ENCODE assay signal across 8 mouse cellular contexts in genomic region chr10:127661915-127662663, GRCm38 (mm10). TPM values are rescaled to one million over a fixed set of nuclear protein-coding genes. Genes with fewer than 3 reads are reported as not detected.
DNase-seq lines count a peak whose midpoint lies in the region; ATAC-seq and TF ChIP-seq lines count a peak whose summit lies in the region.

No protein-coding gene starts in this region.

- peaks cover 99% of the 10 kb centered on the region for H3K27me3 ChIP-seq in forebrain, embryonic 10.5 days (ENCODE audit: poor library complexity, severe bottlenecking)

- peak; percentile 47 for ATAC-seq in megakaryocyte progenitor cell, adult 5-6 weeks (replicated peaks; ENCODE audit: poor library complexity)

- peak overlapping the region; percentile 64 for H3K4me3 ChIP-seq in gastrocnemius, adult 2 months
- H3K4me3 ChIP-seq in forebrain, embryonic 10.5 days = peak overlapping the region; percentile 38

- H3K27ac ChIP-seq in gastrocnemius, adult 2 months = peak overlapping the region; percentile 84
- peak overlapping the region; percentile 4; the same call in 1 of the 2 replicates for H3K27ac ChIP-seq in forebrain, embryonic 10.5 days

- H3K36me3 ChIP-seq in forebrain, embryonic 10.5 days (replicated peaks) = peaks cover 28% of the 10 kb centered on the region

- TF ChIP-seq CTCF in gastrocnemius, adult 2 months (IDR thresholded peaks at IDR 0.05) = no peak

- intact Hi-C loops in gastrocnemius, adult 2 months (cut with DNase I) = no loop called here
- intact Hi-C loops in left cerebral cortex, postnatal 25 days (cut with DNase I) = no loop called here

- no peaks in the 10 kb centered on the region for H3K9me3 ChIP-seq in forebrain, embryonic 10.5 days

- WGBS in forebrain, embryonic 10.5 days = 4% methylated on average over 16 of the region's 16 CpGs

- peak; percentile 70 for DNase-seq in gastrocnemius, adult 2 months
- DNase-seq in gastrocnemius, adult 8-10 months (ENCODE audit: low spot score in 2 of 2) = no peak
- DNase-seq in adrenal gland, postnatal 25 days = peak; percentile 77
- no peak for DNase-seq in forebrain, embryonic 10.5 days (ENCODE audit: extremely low spot score, low spot score)
- peak; percentile 80 for DNase-seq in heart, postnatal 4 days
- DNase-seq in left cerebral cortex, postnatal 25 days (ENCODE audit: low spot score in 2 of 2) = peak; percentile 54 to 77
- peak; percentile 55 to 69 for DNase-seq in right cerebral cortex, postnatal 36 days (ENCODE audit: low spot score in 2 of 2)

- peaks cover 77% of the 10 kb centered on the region for H3K4me1 ChIP-seq in forebrain, embryonic 10.5 days

RNA-seq across cellular contexts. Expression of gene Nemp1, which starts 4.6 kb away (rescaled TPM):
- 1 to 10 TPM; 1.5 to 2.1 TPM for total RNA-seq in gastrocnemius, adult 2 months (2021)
- 1 to 10 TPM; 2.0 to 2.6 (median 2.3) TPM for total RNA-seq in gastrocnemius, adult 8-10 months (2022)
- total RNA-seq in adrenal gland, postnatal 25 days (2021) = 9.6 and 13.7 TPM in 2 replicates
- 9.9 and 10.0 TPM in 2 replicates for polyA plus RNA-seq in forebrain, embryonic 10.5 days (2016; fragmentation: Nextera tagmentation; extraction: Ambion mirVana)
- 1 to 10 TPM; 8.9 TPM for total RNA-seq in heart, postnatal 4 days (2021)
- total RNA-seq in left cerebral cortex, postnatal 25 days (2021) = 1 to 10 TPM; 3.6 to 3.9 TPM
- 15.7 and 19.8 TPM in 2 replicates for total RNA-seq in megakaryocyte progenitor cell, adult 5-6 weeks (2015)
- 17.8 and 25.3 TPM in 2 replicates for total RNA-seq in megakaryocyte progenitor cell, adult 5-6 weeks (2017)

RNA-seq across cellular contexts. Expression of gene Nab2, which starts 6.3 kb away (rescaled TPM):
- 1 to 10 TPM; 2.8 to 3.2 TPM for total RNA-seq in gastrocnemius, adult 2 months (2021)
- total RNA-seq in gastrocnemius, adult 8-10 months (2022) = 1 to 10 TPM; 2.1 to 3.6 (median 2.8) TPM
- total RNA-seq in adrenal gland, postnatal 25 days (2021) = 19.0 and 21.7 TPM in 2 replicates
- 5.6 and 6.2 TPM in 2 replicates for polyA plus RNA-seq in forebrain, embryonic 10.5 days (2016; fragmentation: Nextera tagmentation; extraction: Ambion mirVana)
- 10 to 100 TPM; 13.5 to 14.9 TPM for total RNA-seq in heart, postnatal 4 days (2021)
- total RNA-seq in left cerebral cortex, postnatal 25 days (2021) = 10 to 100 TPM; 40.2 to 43.9 TPM
- total RNA-seq in megakaryocyte progenitor cell, adult 5-6 weeks (2015) = 2.4 and 2.6 TPM in 2 replicates
- 3.4 and 5.2 TPM in 2 replicates for total RNA-seq in megakaryocyte progenitor cell, adult 5-6 weeks (2017)

RNA-seq across cellular contexts. Expression of gene Stat6, which starts 19.3 kb away (rescaled TPM):
- 10 to 100 TPM; 17.1 to 18.9 TPM for total RNA-seq in gastrocnemius, adult 2 months (2021)
- total RNA-seq in gastrocnemius, adult 8-10 months (2022) = 10 to 100 TPM; 14.1 to 15.3 (median 14.2) TPM
- 117 and 121 TPM in 2 replicates for total RNA-seq in adrenal gland, postnatal 25 days (2021)
- 7.3 and 7.7 TPM in 2 replicates for polyA plus RNA-seq in forebrain, embryonic 10.5 days (2016; fragmentation: Nextera tagmentation; extraction: Ambion mirVana)
- total RNA-seq in heart, postnatal 4 days (2021) = 10 to 100 TPM; 41.7 to 42.1 TPM
- total RNA-seq in left cerebral cortex, postnatal 25 days (2021) = 10 to 100 TPM in 1 of 2 experiments, 1 to 10 TPM in 1; 8.8 to 10.2 TPM
- total RNA-seq in megakaryocyte progenitor cell, adult 5-6 weeks (2015) = 27.3 and 29.6 TPM in 2 replicates
- total RNA-seq in megakaryocyte progenitor cell, adult 5-6 weeks (2017) = 38.9 and 42.7 TPM in 2 replicates

RNA-seq across cellular contexts. Expression of gene Lrp1, which starts 41.1 kb away (rescaled TPM):
- 10 to 100 TPM; 34.6 to 71.3 TPM for total RNA-seq in gastrocnemius, adult 2 months (2021)
- 10 to 100 TPM; 25.5 to 45.5 (median 36.3) TPM for total RNA-seq in gastrocnemius, adult 8-10 months (2022)
- total RNA-seq in adrenal gland, postnatal 25 days (2021) = 196 and 254 TPM in 2 replicates
- polyA plus RNA-seq in forebrain, embryonic 10.5 days (2016; fragmentation: Nextera tagmentation; extraction: Ambion mirVana) = 66.5 and 67.4 TPM in 2 replicates
- total RNA-seq in heart, postnatal 4 days (2021) = 10 to 100 TPM; 68.8 to 73.0 TPM
- total RNA-seq in left cerebral cortex, postnatal 25 days (2021) = 100 to 1,000 TPM; 277 to 285 TPM
- total RNA-seq in megakaryocyte progenitor cell, adult 5-6 weeks (2015) = 9.8 and 10.0 TPM in 2 replicates
- 4.5 and 7.3 TPM in 2 replicates for total RNA-seq in megakaryocyte progenitor cell, adult 5-6 weeks (2017)

RNA-seq across cellular contexts. Expression of gene Myo1a, which starts 42.9 kb away (rescaled TPM):
- not detected for total RNA-seq in gastrocnemius, adult 2 months (2021)
- total RNA-seq in gastrocnemius, adult 8-10 months (2022) = not detected
- 0.33 and 1.1 TPM in 2 replicates for total RNA-seq in adrenal gland, postnatal 25 days (2021)
- 0.40 and 0.44 TPM in 2 replicates for polyA plus RNA-seq in forebrain, embryonic 10.5 days (2016; fragmentation: Nextera tagmentation; extraction: Ambion mirVana)
- under 1 TPM; 0.10 to 0.36 TPM for total RNA-seq in heart, postnatal 4 days (2021)
- 1 to 10 TPM in 1 of 2 experiments, under 1 TPM in 1; 0.39 to 1.1 TPM for total RNA-seq in left cerebral cortex, postnatal 25 days (2021)
- 0.15 TPM in 1 of 2 replicates, not detected in the other for total RNA-seq in megakaryocyte progenitor cell, adult 5-6 weeks (2015)
- 0.03 and 0.37 TPM in 2 replicates for total RNA-seq in megakaryocyte progenitor cell, adult 5-6 weeks (2017)

Comparison
In these comparisons a context has a peak if more than half of its experiments do, and no peak if none do; other contexts are left out.
1. DNase-seq: peak in gastrocnemius, adult 2 months (single experiment), adrenal gland, postnatal 25 days (single experiment), heart, postnatal 4 days (single experiment), left cerebral cortex, postnatal 25 days (2 of 2) and right cerebral cortex, postnatal 36 days (2 of 2); none in gastrocnemius, adult 8-10 months (0 of 2) and forebrain, embryonic 10.5 days (single experiment).